Mouse (Mus musculus) mature B cell (primary cell): ENCODE measurements around the gene Prkar1a.
"Not testable (repeated sequence)": the region's sequence is repeated elsewhere in the genome, so short reads cannot be mapped to it uniquely, and the experiment has no call there.

ENCODE experiments used
- in situ Hi-C: fragments of 300-500 bp; cut with MboI; formaldehyde crosslinking; loops from 2 replicates; pipeline ENCODE4 v1.14.3; 2019

Gene Prkar1a

DNA sequence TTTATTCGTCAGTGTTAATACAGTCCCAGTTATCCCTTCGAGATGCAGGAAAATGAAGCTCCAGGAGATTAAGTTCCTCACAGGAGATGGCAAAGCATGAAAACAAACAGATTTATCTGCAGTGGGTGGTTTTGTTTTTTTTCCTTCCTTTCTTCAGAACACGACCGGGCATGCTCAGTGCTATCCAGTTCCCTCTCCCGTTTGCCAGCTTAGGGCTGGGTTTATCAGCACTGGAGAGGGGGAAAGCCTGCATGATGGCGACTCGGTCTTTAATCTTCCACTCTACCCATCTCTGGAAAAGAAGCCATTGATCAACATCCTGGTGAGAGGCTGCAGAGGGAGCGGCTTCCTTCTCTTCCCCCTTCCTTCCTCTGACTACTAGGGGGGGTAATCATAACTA lies at the start of gene Prkar1a:
Gene Prkar1a, plus strand, starts transcription at position 200 of the 400 bp plus-strand sequence.
- in situ Hi-C loops = no loop called here

DNA sequence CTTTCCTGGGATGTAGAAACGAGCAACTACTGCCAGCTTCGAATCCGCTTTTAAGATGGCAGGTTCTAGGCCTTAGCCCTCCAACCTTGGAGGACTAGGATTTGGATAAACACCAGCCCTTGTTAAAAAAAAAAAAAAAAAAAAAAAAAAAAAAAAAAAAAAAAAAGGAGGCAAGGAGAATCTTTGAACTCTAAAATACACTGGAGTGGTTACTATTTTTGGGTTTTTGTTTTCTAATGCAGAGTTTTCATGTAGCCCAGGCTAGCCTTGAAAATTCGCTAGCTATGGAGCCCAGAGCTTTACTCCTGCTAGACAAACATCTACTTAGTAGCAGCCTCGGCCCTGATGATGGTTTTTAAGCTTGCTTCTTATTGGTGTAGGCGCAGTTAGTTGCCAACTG lies 41.6 kb upstream of the Prkar1a start:
- in situ Hi-C loops = no loop called here

DNA sequence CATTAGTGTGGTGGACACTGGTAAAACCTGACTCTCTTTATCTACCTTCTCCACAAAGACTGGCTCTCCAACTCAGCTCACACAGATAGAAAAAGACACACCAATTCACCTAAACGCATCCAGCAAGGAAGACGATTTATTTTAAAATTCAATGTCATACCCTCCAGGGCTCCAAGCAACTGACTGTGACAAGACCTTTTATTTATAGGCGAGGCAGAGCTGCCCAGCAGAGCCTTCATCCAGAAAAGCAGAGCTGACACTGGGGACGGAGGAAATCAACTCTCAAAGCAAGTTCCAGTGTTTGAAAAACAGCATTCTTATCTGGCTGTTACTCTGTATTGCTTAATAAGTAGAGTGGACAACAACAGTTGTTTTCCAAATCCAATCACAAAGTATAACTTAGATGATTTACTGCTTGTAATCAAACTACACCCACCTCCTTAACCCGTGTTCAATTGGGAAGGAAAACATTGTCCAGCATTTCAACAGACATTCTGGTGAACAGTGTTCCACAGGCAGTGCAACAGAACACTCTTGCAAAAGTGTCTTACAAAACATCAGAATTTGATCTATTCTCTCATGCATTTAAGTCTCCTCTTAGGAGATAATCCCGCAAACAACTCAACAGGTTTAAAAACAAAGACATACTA lies 40.1 kb upstream of the Prkar1a start:
- in situ Hi-C loops = no loop called here

DNA sequence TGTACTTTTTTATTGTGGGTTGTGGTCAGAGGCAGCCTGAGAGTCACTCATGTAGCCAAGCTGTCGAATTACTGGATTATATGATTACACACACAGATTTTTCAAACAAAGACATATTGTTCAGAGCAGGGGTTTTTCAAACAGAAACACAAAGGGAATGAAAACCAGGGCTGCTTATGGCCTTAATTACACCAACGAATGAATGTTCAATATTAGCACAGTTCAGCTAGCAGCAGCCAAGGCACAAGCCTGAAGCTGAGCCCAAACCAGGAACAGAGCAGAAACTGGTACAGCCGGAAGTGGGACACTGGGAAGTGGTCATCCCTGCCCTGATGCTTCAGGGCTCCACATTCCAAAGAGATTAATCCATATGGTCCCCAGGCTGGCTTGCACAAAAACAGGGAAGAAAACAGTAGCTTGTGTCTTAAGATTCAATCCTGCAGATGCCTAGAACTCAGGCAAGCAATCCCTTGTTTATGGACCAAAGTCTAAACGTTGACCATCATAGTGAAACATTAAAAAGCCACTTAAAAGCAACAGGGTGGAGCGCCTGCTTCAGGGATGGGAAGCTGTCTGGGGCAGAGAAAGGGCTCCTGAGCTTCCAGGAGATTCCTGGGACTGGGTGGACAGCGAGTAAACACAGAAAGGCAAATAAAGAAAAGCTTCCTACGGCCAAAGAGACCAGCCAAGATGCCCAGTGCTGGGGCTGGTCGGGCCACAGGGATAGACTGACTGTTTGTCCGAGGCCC lies 39.0 kb upstream of the Prkar1a start:
- in situ Hi-C loops = no loop called here

DNA sequence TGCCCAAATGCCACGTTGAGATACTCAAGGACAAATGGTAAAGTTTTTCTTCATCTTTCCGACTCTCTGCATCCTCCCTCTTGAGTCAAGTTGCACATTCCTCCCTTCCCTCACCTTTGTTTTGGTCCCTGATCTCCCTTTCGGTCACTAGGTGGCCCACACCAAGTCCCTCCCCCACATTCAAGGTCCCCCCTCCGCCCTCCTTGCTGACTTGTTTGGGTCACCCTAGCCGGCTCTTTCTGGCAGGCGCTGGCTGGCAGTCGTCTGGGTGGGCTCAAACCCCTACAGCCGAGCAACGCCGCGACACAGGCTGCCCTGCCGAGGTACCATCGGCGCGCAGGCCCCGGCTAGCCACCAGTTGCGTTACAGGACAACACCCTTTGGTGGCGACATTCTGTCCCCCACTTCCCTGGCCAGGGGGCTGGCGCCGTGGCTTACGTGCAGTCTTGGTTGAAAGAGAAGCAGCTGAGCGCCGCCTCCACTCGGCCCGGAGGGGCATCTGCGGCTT lies 38.4 kb upstream of the Prkar1a start:
- in situ Hi-C loops = no loop called here

DNA sequence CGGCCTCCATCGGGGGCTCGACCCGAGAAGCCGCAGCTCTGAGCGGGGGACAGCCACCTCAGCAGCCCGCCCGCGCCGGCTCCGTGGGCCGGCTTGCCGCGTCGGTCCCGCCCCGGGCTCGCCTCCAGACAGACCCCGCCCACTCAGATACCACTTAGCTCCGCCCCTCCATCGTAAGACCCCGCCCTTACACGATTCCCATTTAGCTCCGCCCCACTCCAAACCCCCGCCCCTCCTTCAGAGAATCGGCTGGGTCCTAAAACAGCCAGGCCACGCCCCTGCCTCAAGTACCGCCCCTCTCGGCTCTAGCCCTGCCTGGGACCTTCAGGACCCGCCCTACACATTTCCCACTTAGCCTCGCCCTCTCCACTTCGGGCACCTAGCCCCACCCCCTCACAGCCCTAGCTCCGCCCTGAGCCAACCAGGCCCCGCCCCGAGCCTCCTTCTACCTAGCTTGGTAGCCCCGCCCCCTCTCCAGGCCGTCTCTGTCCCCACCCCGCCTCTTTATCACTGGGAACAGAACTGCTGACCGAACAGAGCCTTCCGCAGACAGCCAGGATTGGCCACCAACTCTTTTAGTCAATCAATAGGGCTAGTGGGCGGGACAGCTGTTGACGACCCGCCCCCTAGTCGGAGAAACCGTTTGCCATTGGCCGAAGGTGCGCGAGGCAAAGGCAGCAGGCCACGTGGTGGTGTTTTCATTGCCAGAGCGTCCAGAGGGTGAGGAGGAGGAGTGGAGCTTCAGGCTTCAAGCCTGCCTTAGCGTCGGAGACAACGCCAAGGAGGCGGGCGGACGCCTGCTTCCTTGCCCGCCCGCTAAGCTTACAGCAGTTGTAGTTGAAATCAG lies 37.7 kb upstream of the Prkar1a start, which contains the start of gene Wipi1:
Gene Wipi1, minus strand, starts transcription at position 665 of the 847 bp plus-strand sequence.
- in situ Hi-C loops = no loop called here

DNA sequence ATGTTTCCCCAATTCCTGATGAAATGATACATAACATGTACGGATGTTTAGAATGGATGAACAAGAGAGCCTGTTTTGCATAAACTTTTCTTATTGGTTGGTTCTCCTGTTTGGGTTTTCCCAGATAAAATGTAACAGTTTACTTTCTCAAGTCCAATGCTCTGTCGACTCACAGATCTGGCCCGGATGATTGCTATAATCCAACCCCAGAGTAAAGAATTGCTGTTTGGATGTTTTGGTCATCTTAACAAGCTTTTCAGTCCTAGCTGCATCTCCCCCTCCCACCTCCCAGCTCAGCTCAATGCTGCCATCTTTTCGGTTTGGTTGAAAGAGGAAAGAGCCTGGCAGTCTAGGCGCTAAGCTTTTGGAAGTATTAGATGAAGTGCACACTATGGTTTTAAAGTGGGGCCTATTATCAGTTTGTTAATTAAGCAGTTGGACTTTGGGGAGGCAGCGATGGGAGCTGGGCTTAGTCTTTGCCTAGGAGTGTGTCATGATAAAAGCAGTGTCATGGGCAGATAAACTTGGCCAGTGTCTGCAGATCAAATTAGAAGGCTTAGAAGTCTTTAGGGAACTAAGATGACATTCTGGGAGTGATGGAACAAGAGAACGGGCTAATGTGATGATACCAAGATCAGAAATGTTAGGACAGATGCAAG lies 36.2 kb upstream of the Prkar1a start:
- in situ Hi-C loops = no loop called here

DNA sequence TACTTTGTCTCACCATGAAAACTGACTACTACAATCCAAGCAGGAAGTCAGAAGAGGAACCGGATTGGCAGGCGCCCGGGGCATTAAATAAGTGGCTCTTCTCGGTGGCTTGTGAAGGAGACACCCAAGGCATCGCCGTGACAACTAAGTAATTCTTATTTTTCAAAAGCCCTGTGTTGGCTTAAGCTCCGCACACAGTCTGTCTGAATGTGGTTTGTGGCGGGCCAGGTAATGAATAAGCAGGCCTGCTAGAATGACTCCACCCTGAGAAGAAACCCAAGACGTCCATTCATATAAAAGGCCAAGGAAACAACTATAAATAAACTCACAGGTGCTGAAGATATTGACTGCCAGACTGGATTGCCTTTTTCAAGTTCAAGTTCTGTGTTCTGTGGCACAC lies 33.9 kb upstream of the Prkar1a start:
- in situ Hi-C loops = no loop called here

DNA sequence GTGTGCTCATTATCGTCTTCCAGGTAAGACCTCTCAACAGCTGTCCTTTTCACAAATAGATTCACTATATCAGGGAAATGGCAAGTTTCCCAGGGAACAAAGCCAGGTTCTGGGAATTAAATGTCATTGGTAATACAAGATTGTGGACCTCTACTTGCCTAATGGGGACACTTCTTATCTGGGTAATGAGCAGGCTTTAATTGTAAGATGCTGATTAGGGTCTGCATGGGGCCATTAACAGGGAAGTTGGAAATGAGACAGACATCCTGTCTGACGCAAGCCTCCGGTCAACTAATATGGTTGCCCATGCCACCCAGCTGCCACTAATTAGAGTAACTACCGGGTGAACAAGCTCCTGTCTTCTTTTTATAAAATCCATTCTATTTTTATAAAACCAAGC lies 32.9 kb upstream of the Prkar1a start:
- in situ Hi-C loops = no loop called here

DNA sequence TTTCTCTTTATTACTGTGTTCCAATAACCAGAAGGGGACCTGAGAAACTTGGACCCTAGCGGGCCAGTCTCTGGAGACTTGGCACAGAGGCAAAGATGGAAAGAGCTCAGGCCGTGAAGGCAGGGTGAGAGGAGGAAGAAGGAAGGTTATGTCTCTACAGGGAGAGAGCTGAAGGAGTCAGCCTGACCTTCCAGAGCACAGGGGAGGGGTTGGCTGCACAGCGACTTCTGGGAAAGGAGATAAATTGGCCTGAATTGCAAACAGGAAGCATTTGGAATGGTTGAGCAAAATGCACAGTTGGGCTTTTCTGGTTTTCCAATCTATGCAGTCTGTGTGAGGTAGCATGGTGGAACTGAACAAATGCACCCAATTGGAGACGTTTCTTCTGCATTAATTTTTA lies 32.4 kb upstream of the Prkar1a start:
- in situ Hi-C loops = no loop called here

DNA sequence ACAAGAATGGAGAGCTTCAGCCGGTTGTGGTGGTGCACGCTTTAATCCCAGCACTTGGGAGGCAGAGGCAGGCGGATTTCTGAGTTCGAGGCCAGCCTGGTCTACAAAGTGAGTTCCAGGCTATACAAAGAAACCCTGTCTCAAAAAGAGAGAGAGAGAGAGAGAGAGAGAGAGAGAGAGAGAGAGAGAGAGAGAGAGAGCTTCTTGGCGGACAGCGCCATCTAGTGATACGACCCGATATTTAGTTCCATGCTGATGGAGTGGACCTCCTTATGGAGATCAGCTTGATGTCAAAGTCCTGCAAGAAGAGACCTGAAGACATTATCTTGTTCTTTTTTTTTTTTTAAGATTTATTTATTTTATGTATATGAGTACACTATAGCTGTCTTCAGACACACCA lies 30.1 kb upstream of the Prkar1a start:
- in situ Hi-C loops = not testable (repeated sequence)

DNA sequence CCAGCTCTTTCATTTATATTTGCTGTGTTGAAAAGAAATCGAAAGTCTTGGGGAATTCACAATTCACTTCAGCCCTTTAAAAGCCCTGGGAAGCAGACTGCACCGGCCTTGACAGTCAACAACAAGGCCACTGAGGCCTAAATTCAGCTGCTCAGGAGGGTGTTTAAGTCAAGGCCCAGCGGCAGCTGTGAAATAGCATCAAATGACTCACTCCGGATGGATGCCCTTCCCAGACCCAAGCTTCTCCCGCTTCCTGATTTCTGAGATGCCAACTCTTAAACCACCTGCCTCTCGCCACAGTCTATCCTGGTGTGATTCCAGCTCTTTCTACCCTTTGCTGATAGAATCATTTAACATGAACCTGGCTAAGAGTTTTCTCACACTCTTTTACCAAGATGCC lies 28.8 kb upstream of the Prkar1a start:
- in situ Hi-C loops = no loop called here

DNA sequence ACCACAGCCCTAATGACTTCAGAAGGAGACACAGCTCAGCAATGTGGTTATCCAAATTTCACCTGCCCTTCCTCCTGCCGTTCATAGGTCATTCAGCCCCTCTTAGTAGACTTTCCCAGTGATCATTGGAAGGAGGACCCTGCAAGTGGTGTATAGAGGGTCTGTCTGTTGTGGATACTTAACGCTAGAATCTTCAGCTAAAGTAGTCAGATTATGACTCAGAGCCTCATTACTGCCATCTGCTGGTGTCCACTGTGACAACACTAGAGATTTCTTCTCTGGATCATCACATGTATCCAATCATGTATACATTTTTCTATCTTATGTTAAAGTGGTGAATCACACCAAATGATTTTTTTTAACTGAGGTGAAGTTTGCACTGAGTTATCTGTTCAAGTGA lies 28.0 kb upstream of the Prkar1a start:
- in situ Hi-C loops = no loop called here

DNA sequence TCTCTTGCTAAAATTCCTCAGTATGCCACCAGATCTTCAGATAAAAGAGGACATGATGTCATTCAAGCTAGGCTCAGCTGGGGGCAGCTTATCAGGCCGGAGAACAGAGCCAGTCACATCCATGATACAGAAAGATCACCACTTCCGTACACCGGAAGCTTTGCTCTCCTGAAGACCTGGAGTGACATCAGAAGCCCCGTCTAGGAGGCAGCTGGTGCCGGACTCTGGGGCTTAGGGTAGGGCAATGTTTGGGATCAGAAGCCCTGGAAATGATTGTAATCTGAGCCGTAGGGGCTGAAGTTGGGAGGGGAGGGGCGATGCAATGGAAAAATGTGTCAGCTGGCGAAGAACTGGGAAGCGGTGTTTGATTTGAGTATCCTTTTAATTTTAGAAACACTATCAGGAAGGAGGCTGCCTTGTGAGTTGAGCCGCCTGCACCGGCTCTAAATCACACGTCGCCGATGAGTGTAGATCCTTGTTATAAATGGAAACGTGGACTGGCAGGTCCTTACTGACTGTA lies 26.6 kb upstream of the Prkar1a start:
- in situ Hi-C loops = no loop called here

DNA sequence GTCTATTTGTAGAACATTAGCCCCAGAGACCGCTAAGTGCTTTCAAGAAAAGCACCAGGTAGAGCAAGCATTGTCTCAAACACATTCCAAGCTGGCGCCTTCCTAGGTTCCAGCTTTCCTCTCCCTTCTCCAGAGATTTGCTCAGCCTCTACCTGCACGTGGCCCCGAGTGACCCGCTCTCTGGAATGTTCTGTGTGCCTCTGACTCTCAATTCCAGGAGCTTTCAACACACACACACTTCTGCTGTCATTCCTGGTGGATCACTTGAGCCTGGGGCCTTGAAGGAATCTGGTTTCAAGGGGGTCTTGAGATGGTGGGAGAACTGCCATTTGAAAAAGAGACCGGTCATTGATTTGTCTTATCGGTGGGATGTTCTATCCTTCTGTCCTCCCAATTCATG lies 26.0 kb upstream of the Prkar1a start:
- in situ Hi-C loops = no loop called here

DNA sequence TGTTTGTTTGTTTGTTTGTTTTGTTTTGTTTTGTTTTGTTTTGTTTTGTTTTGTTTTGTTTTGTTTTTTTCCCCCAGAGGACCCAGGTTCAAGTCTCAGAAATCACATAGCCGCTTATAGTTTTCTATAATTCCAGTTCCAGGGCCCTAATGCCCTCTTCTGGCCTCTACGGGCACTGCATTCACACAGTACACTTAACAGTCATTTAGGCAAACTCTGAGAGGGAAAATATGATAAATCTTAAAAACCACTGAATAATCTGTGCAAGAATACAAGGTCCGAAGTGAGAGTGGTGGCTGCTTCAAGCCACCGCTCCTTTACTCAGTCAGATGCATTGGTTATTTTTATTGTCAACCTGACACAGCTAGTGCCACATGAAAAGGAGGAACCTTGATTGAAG lies 21.6 kb upstream of the Prkar1a start:
- in situ Hi-C loops = no loop called here

DNA sequence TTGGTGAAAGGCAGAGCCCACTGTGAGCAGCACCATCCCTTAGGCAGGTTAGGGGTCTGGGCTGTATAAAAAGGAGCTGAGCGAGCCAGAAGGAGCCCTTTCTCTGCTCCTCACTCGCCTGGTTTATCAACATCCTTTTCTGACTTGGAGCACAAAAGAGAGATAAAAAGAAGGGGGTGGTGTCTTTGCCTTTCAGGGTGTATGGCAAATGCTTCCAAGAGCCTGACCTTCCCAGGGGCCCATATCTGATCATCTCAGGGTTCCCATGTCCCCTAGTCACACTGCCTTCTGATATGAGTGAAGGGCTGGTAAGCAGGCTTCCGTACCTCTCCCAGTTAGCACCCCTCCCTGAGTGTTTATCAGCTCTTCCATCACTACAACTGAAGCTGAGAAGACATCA lies 21.1 kb upstream of the Prkar1a start:
- in situ Hi-C loops = no loop called here

DNA sequence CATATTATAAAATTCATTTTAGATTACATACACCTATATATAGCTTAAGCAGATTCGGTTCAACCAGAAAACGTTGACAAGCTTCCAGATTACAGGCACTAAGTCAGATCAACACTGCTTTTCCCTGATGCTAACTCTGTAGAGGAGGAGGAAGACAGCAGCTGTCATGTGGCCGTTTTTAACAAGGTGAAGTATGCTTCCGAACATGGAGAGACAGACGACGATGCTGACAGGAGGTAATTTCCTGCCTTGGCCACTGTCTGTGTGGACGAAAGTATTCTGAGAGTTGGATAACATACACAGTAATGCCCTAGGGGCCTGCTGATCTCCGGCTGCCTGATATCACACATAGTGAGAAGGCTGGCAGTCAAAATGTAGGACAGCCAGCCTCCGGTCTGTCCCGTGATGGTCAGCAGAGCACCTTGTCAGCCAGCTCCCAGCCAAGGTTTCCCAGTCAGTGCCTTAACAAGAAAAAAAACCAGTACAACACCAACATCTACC lies 20.1 kb upstream of the Prkar1a start:
- in situ Hi-C loops = no loop called here

DNA sequence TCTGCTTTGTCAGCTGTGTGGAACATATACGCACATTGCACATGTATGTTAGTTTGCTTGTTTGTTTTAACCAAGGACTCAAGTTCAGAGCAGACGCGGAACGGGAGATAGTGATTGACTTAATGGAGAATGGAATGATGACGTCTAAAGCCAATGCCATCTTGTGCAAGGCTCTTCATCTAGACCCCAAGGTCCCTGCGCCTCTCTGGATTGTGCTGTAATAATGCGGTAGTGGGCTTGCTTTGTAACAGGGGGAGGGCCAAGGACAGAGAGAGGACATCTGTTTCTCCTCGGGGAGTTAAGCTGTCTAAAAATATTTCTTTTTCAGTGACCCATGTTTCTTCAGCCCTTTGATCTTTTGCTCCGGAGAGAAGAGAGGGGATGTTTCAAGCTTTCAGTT lies 14.3 kb upstream of the Prkar1a start:
- in situ Hi-C loops = no loop called here

DNA sequence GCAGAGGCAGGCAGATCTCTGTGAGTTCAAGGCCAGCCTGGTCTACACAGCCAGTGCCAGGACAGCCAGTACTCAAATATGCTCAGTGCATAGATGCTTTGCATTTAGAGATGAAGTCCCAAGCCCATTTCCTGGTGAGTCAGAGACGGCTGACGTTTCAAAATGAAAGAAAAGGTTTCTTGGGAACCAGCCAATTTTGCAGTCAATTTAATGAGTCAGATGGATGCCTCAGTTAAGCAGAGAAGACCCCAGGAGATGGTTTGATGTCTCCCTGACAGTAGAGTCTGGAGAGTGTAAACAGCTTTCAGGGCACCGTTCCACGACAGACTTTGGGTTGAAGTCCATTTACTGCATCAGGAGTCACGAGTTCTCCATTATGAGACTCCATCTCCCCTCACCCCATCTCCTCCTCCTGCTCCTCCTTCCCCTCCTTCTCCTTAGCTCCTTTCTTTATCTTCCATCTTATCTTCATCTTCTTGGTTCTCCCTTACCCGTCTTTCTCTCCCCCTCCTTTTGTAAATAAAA lies 13.3 kb upstream of the Prkar1a start:
- in situ Hi-C loops = no loop called here

DNA sequence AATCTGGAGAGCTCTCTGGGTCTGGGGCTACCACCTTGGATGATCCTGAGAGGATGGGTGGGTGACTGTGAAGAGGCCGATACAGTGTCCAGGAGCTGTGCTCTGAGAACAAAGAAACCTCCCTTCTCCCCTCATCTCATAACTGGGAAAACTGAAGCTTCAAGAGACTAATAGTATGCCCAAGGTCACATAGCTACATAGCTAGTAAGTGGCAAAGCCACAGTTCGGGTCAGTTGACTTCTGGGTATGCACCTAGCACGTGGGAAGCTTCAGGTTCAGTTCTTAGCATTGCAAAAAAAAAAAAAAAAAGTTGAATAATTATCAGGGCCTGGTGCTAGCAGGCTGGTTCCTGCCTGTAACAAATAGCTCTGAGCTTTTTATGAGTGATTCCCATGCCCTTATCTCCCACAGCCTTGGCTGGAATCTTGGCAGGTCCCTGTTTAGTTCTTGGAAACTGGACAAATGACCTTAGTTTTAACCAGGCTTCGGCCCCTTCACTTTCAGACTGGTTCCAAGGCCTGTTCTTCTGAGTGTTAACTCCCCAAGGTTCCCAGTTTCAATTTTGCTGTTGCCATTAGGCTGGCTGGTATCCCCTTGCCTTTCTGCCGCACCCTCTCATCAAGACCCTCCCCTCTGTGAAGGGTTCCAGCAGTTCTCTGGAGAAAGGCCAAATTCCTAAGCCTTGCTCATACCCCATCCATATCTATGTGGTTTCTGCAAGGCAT lies 7.5 kb upstream of the Prkar1a start:
- in situ Hi-C loops = no loop called here
